Mouse (Mus musculus): ENCODE data around the gene Parp1.
A peak's percentile ranks its signal among the peaks of the same experiment; 100 is the strongest.

Gene Parp1

GRCm38 (mm10) chr1:180639416-180640401 is 71.0 kb downstream of the Parp1 start:
- DNase-seq = no peak

GRCm38 (mm10) chr1:180640605-180641125 is 71.9 kb downstream of the Parp1 start:
- no peak for DNase-seq

GRCm38 (mm10) chr1:180641137-180641517 is 72.4 kb downstream of the Parp1 start, which contains the start of gene Lin9:
Gene Lin9 (plus strand): TSS chr1:180641150.
- DNase-seq = peak; percentile 91

GRCm38 (mm10) chr1:180641518-180642227 is 72.9 kb downstream of the Parp1 start:
- DNase-seq = no peak

GRCm38 (mm10) chr1:180642228-180642564 is 73.5 kb downstream of the Parp1 start:
- no peak for DNase-seq

Measured in right cerebral cortex, postnatal 4 days (tissue).